Mouse (Mus musculus) lung, postnatal 0 days (tissue): ENCODE measurements around the gene Sipa1l2.

Experiments used
- CTCF ChIP-seq: IDR thresholded peaks from 2 replicates; pipeline ENCODE4 v1.5.1; 2016; ENCODE audit warnings: antibody characterized with exemption, mild to moderate bottlenecking
- EP300 ChIP-seq: IDR thresholded peaks from 2 replicates; pipeline ENCODE4 v1.6.1; 2016; ENCODE audit warnings: antibody characterized with exemption, mild to moderate bottlenecking, control low read depth

DNA sequence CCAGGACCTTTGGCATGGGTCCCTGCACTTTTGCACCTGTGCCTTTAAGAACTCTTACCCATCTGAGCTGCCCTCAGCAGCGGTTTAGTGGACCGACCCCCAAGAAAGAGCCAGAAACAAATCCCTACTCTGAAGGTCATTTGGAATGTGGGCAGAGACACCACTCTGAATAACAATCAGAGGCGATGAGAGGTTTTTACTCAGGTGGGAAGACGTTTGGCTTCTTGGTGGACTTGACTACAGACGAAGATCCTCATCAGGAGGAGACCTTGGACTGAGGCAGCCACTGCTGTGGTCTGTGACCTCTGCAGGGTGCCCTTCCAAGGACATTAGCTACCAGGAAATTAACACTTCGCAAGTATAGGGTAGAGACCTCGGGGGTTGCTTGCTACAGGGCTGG is 177.9 kb downstream of the Sipa1l2 start:
- TF ChIP-seq CTCF (no peak), EP300 (no peak)
